Mouse (Mus musculus) embryo, embryonic 11 days (tissue): Measurements from ENCODE around the gene Stom.

ENCODE experiments used
- DNase-seq: peaks from one replicate; pipeline ENCODE4 v3.0.0-alpha.2; 2015

Gene Stom

DNA sequence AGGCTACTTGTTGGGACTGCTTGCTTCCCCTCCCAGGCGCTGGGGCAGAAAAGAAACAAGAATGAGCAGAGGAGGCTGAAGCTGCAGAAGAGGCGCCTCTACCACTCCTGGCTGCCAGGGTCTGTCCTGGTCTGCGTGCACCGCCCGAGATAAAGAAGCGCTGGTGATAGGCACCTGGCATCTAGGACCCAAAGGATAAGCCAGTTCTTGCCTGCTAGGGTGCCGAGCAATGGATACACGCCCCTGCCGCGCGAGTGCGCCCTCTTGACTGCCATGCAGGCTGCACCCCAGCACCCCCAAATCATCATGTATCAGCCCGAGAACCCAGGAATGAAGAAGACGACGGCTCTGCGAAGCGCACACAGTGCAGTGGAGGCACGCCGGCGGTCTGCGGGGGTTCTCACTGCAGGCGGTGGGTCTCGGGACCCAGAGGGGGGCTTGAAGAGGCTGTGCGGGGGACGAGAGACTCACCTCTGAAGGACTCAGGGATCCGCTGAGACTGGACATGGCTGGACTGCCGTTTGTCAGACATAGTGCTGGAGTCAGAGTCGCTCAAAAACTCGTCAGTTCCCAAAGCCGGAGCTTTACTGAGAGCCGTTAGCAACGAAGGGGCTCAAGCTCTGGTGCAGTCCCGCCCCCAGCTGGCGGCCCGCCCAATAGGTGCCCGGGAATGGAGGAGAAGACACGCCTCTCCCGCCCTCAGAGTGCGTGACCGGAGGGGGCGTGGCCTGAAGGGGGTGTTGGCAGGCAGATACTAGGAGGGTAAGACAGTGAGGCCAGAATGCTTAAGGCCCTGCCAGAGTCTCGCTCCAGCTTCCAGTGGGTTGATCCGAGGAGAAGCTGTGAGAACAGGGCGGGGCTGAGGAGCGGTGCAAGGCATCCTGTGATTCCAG is at the start of gene Stom:
Gene Stom (minus strand): TSS at position 589 of the 893 bp plus-strand sequence.
- peak; percentile 99 for DNase-seq

DNA sequence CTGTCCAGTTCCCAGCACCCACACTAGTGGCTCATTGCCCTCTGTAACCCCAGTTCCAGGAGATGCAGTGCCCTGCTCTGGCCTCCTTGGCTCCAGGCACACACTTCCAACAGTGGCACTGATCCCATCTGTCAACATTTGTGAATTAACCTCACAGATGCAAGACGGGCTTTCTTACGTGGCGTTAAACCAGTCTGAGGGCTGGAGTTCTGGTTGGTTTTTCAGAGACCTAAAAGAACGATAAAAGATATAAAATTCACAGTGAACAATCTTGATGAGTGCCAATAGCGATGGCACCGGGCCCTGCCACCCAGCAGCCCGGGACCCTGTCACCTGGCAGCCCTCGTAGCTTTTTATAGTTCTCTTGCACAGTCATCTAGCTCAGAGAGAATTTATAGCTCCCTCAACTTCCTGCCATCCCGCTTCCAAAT is 48.7 kb upstream of the Stom start:
- no peak for DNase-seq

DNA sequence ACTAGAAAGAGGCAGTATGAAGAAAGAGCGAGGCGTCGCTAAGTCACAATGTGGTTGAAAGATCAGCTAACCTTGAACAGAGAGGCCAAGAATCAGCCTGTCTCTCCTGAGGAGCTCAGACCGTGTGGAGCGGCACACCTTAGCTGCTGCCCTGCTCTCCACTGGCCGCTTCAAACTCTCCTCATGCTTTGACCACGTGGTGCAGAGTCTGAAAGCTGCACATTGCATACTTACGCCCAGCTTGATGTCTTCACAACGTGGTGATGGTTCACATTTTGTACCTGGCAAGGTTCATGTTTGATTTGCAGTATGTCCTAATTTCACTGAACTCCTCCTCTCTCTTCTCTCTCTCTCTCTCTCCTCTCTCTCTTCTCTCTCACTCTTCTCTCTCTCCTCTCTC is 42.5 kb upstream of the Stom start:
- no peak for DNase-seq

DNA sequence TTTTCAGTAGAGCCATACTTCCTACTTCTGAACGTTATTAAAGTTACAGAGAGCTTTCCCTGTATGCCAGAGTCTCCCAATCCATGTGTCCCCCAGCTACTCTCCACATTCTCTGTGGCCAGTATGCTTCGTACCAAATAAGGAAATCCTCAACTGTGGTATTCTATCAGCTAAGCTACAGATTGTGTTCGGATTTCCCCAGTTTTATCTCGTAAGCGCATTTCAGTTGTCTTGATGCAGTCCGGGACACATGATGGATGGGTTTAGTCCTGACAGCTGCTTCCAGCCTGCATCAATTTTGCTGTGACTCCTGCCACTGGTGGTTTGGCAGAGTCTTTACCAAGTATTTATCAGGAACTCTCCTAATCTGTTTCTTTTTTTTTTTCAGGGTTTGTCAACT is 40.8 kb upstream of the Stom start:
- no peak for DNase-seq

DNA sequence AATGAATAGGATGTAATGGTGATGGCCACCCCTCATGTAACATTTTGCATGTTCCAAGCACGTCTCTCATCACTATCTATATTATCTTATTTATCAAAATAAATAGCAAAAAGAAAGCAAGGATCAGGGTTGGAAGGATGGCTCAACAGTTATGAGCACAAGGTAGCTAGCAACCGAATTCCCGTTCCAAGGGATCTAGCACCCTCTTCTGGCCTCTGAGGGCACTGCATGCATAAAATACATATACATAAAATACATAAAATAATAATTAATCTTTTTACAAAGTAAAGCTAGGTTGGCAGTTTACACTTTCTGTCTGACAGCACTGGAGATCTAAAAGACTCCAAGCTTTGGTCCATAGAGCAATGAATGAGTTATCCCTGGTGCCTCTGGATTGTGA is 36.2 kb upstream of the Stom start:
- peak; percentile 56 for DNase-seq

DNA sequence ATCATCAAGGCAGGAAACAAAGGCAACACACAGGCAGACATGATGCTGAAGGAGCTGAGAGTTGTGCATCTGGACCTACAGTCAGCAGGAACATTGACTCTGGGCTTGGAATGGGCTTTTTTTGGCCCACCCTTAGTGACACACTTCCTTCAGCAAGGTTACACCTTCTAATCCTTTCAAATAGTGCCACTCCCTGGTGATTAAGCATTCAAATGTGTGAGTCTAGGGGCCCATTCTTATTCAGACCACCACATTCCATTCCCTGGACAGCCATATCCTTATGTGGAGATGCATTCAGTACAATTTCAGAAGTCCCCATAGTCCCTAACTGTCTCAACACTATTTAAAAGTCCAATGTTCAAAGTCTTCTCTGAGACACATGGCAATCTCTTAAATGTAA is 33.9 kb upstream of the Stom start:
- no peak for DNase-seq

DNA sequence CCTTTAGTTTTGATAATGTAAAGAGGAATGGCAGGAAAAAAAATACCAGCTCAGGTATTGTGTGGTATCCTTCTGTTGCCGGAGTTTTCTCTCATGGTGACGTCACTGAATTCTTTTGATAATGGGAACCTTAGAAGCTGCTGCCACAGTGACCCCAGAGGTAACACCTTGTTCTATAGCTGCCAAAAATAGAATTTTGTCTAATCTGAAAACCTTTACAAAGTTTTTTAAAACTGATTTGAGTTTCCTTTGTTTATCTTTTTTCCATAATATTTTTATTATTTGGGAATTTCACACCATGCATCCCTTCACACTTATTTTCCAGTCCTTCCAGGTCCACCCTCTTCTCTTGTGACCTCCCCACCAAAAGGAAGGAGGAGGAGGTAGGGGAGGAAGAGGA is 30.9 kb upstream of the Stom start, which contains the start of gene 4930568D16Rik:
Gene 4930568D16Rik (minus strand): TSS at position 101 of the 400 bp plus-strand sequence.
- DNase-seq, result no peak

DNA sequence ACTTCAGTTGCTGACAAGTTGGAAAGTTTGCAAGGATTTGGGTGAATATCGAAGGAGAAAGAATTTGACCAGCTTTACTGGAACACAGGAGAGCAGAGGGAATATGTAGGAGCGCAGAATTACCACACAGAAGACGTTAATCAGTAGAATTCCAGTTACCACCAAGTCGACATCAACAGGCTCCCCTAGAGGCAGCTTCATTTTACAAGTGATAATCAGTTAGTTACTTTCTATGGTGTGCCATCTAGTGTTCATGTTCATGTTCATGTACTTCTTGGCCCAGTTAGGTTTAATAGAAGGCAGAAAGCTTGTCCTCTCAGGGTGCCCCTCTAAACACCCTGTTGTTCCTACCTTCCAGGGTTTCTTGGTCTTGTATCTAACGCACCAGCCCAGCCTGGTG is 12.4 kb upstream of the Stom start:
- DNase-seq, result peak; percentile 55

DNA sequence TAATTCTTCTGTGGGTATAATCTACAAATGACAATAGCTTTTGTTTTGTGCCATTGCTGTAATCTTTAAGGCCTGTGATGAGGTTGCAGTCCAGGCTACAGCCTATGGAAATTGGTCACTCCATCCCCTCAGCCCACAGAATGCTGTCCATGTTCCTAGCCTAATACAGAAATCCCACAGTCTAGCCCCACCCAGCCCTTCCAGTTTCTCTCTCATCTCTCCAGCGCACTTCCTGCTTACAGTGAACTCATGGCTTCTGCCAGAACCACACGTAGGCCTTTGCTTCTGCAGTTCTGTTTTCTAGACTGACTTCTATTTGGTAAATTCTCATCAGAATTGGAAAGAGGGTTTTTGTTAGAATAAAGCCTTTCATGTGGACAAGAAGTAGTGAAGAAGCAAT is 9.2 kb upstream of the Stom start:
- DNase-seq, result no peak

DNA sequence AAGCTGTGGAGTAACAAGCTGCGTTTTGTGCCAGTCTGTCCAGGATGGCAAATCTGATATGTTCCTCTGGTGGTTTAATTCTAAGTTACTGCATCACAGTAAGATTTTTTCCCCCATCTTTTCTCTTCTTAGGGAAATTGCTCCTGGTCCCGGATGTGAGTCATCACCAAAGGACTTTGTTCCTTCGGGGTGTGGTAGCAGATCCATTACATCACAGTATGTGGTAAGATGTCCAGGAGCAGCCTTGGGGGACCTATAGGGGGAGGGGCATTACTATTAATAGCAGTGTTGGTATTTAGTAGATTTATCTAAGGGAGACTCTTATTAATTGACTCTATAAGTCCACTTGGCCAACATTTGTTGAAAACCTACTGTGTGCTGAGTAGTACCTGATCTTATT is 5.8 kb upstream of the Stom start:
- DNase-seq, result no peak

DNA sequence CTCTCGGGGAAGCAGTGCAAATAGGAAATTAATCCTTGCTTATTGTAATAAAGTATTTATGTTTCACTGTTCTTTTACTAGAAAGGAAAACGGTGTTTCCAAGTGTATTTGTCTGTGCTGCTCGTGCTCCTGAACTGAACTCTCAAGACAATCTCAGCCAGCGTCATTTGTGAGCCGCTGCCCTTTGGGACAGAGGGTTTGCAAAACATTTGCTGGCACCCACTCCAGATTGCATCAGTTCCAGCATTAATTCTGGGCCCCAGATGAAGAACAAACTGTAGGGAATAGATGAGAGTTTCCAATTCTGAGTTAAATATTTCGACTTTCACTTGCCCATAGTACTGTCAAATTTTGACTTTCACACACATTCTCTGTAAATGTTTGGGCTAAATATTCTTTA is 1.9 kb upstream of the Stom start:
- DNase-seq, result no peak

DNA sequence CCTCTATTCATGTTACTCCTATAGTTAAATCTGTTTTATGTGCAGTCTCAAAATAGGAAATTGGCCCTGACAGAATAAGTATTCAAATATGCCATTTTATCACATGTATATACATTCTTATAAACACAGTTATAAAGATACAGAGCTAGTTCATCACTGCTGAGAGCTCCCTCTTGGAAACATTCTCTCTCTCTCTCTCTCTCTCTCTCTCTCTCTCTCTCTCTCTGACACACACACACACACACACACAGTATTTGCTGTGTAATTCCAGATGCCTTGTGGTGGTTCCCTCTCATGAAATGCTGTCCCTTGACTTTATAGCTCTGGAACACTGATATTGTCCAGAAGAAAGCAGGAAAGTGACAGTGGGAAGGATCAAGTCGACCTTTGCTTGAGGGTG is 1.3 kb upstream of the Stom start:
- no peak for DNase-seq

DNA sequence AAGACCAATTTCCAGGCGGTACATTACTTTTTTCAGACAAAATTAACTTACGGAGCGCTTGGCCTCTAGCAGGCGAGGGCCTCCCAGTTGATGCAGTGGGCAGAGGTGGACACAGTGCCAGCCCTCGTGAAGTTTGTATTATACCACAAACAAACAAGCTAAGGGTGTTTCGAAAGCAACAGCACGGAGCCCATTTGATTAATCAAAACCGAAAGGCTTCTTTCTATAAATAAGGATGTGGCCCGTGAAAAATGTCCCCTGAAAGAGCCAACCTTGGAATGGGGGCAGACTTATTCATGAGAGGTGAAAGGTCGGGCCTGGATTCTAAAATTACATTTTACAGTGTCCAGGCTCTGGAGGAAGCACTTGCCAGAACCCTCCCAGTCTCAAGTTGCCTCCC is 643 bp upstream of the Stom start:
- peak; percentile 29 for DNase-seq

DNA sequence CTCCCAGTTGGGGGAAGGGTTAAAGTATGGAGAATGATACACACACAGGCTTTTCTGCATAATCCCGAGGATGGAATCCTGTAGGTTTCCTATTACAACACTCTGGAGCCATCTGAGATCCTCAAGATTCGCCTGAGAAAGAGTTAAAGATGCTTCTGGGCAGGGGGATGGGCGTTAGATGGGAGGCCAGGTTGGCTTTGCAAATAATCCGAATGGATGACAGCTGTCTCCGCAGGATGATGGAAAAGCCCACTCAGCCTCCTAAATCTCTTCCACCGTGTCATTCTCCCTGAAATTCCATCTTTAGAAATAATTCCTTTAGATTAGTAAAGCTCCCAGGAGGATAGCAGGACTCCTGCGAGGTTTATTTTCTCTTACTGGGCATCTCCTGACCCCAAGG is 1.2 kb downstream of the Stom start:
- DNase-seq, result peak; percentile 20

DNA sequence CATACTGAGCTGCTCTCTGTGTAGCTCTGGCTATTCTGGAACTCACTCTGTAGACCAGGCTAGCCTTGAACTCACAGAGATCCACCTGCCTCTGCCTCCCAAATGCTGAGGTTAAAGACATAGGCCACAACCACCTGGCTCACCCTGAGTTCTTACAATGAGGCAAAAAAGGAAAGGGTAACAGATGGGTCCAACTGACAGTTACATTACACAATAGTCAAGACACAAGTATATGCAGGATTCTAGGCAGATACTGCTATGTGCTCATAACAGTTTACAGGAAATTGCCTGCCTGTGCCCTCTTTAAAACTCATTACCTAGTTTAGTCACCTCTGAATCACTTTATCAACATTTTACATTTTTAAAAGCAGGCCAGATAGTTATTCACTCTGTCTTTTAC is 3.1 kb downstream of the Stom start:
- DNase-seq, result no peak

DNA sequence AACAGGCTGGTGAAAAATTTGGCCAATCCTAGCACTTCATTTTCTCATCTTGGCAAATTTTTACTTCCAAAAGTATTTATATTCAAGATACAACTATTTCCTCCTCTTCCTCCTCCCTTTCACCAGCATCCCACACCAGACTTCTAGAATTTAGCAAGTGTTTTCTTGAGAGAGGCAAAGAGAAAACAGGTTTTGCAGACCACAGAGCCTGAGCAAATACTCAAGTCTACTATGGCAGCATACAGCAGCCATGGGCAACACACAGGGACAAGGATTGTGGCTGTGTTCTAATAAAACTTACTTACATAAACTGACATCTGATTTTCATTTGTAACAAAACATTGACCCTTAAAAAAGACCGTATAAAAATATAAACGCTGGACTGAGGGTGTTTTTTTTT is 5.6 kb downstream of the Stom start:
- no peak for DNase-seq

DNA sequence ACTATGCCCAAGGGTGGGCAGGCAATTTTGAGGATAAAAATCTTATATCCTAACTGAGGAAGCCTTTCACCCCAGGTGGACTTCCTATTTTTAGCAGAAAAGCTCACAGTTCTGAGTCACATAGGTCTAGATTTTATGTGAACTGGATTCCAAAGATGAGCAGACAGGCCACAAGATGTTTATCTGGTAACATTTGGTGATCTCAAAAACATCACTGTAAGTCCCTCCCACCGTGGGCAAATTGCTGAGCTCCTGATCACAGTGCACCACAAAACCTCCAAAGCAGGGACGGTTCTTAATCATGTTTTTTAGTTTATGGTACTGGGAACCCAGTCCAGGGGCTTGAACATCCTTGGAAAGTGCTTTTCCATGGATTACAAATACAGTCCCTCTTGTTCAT is 7.7 kb downstream of the Stom start:
- no peak for DNase-seq

DNA sequence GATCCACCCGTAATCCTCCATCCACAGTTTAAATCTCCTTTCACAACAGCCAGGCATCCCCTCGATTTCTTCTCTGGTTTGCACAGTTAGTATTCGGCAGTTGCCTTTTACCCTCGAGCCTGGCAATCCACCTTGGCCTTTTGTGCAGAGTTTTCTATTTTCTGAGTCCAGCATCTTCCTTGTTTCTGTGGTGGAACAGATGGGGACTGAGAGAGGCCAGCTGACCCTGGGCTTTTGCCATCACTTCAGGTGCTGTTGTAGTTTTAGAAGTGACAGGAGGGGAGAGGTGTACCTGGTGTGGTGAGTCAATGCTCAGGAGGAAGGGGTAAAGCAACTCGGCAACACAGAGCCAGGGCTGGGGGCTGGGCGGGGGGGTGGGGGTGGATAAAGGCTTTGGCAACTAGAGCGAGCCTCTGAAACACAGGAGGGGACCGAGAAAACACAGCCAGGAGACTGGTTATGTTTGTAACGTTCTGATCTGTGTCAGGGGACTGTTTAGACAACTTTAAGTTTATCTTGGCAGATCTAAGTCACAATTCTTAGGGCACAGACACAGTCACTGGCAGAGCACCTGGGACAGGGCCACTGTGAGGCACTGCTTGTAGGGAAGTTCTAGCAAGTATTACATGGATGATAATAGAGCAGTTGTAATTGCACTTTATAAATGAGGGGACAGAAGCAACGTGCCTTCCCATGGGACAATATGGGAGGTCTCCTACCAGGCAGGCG is 8.5 kb downstream of the Stom start:
- DNase-seq, result no peak

DNA sequence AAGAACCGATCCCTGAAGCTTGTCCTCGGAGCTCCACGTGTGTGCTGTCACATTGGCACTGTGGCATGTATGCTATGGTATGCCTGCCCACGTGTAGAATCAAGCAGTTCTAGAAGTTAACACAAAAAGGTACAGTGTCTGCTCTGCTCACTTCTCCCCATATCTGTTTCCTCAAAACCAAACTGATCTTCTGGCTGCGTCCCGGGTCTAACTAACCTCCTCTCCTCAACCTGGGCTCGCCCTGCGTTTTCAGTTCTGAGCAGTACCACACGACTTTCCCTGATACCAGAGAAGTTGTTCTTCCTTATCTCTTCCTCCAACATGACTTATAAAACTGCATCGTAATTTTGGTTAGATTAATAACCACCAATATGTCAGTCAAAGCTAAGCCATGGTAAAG is 9.2 kb downstream of the Stom start:
- DNase-seq, result no peak

DNA sequence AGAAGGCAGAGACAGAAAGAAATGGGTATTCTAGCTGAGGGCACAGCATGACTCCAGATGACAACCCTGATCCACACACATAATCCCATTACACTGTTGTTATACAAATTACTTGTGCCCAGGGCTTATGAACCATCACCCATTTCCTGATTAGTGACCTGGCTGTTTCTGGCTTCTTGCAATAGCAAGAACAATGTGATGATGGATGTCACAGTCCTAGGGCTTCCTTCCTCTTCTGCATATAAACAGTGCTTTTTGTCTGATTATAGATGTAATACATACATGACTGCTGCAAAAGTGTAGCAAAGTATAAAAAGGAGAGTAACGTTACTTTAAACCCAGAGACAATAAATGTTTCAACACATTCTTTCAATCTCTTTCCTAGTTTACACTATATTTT is 9.8 kb downstream of the Stom start:
- DNase-seq, result no peak

DNA sequence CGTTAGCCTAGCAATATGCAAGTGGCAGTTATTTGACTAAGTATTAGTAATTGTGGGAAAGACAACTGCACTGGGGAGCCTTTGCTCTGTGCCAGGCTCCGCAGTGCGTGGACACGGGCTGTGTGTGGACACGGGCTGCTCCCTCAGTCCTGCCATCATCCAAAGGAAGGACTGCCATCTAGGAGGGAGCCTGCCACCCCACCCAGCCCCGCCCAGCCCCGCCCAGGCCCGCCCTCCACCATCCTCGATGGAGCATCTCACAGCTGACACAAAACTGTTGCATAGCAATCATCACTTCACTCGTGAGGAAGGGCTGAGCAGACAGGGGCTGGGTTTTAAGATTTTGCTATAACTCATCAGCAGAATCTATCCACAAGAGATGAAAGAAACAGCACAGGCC is 10.8 kb downstream of the Stom start:
- DNase-seq, result no peak

DNA sequence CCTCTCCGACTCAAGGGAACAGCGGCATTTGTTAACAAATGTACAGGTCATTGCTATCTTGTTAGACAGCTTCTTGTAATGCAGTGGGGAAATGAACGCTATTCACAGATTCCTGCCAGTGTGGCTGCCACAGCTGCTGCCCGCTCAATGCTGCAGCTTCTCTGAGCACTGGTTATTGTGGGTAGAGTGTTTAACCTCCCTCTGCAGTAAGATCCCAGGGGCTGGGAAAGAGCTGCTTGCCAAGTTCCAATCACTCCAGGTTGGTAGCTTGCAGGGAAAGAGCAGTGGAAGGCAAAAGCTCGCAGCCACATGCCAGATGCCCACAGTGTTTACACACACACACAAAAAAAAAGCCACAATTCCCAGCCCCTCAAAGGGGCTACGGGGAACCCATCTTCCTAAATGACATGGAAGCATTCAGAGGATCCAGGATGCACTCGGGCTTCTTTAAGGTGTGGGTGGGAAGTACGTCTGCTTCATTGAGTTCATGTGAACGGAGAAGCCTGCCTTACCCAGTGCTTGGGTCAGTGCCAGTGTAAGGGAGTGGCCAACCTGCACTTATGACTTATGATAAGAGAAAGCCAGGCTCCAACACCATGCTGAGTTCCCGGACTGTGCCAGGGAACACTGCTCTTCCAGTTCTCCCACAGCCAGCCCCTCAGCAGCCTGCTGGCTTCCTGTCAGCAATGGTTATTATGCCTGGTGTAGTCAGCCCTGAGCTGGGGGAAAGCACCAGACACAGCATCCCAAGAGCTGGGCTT is 14.2 kb downstream of the Stom start:
- no peak for DNase-seq

DNA sequence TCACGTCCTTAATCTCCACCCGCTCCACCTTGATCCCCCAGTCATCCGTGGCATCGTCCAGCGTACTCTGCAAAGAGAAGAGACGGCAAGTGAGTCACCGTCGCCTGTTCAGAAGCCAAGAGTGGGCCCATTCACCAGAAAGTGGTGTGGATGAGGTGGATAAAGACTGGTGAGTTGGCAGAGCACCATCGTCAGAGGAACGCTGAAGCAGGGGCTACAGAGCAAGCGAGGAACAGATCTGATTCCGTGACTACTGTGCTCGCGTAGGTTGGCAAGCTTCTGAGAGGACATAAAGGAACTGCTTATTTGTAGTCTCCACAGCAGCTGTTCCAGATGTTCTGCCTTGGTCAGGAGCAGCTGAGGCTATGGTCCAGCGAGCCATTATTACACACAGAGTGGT is 16.4 kb downstream of the Stom start:
- no peak for DNase-seq

DNA sequence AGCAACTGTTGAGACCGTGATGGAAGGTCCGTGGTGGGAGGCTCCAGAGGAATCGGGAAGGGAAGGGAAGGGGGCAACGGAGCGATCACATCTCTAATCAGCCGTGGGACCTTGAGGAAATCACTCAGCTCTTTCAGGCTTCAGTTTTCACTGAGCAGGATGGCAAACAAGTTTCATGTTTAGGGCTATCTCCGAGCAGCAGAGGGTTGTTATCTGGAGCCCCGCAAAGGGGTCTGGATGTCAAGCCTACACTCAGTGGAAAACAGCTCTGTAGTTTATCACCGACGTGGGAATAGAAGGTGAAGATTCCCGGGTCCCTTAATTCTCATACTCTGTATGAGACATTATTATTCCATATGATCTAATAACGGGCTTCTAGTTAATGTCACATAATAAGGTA is 18.4 kb downstream of the Stom start:
- no peak for DNase-seq
